Comparison of ENCODE assay signal across 8 mouse cellular contexts in the genomic region with DNA sequence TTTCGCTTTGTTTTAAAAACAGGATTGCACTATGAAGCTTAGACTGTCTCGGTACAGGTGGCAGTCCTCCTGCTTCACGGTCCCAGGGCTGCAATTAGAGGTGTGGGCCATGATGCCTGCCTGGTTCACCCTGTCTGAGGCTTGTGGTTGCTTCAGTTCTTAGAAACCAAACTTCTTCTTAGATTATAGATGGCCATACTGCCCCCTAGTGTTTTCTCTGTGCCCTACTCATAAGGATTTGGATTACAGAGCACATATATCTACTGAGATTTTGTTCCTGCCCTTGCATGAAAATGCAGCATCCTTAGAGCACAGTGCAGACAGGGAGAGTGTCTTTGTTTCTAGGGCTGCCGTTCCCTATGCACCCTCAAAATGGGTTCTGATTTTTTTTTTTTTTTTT.
A peak's percentile ranks its signal among the peaks of the same experiment; 100 is the strongest.
DNase-seq lines count a peak whose midpoint lies in the region; ATAC-seq and TF ChIP-seq lines count a peak whose summit lies in the region.

No protein-coding gene starts in this region.

- peaks cover 9% of the 10 kb centered on the region for H3K4me1 ChIP-seq in heart, postnatal 0 days (ENCODE audit: control insufficient read depth, insufficient read depth)
- peaks cover 4% of the 10 kb centered on the region; the same call in 1 of the 2 replicates for H3K4me1 ChIP-seq in midbrain, embryonic 16.5 days (ENCODE audit: control insufficient read depth, insufficient read depth, low read length)

- no peaks in the 10 kb centered on the region for H3K9me3 ChIP-seq in heart, postnatal 0 days (replicated peaks; ENCODE audit: control insufficient read depth, low read length)
- no peaks in the 10 kb centered on the region for H3K9me3 ChIP-seq in midbrain, embryonic 16.5 days (replicated peaks; ENCODE audit: control insufficient read depth, low read length, poor library complexity, severe bottlenecking)

- H3K9ac ChIP-seq in heart, postnatal 0 days (replicated peaks; ENCODE audit: low read depth, low read length), result no peak overlapping the region
- no peak overlapping the region for H3K9ac ChIP-seq in midbrain, embryonic 16.5 days (ENCODE audit: low read depth, low read length)

- H3K27ac ChIP-seq in heart, postnatal 0 days (ENCODE audit: low read depth), result no peak overlapping the region
- no peak overlapping the region for H3K27ac ChIP-seq in midbrain, embryonic 16.5 days (ENCODE audit: low read length)

- no peaks in the 10 kb centered on the region for H3K27me3 ChIP-seq in heart, postnatal 0 days (ENCODE audit: control insufficient read depth, insufficient read depth, low read length)
- no peaks in the 10 kb centered on the region for H3K27me3 ChIP-seq in midbrain, embryonic 16.5 days (ENCODE audit: control insufficient read depth, insufficient read depth, low read depth, low read length)

- no peak overlapping the region for H3K4me3 ChIP-seq in heart, postnatal 0 days (ENCODE audit: low read depth, low read length)
- H3K4me3 ChIP-seq in midbrain, embryonic 16.5 days (ENCODE audit: low read depth, low read length), result no peak overlapping the region

- H3K4me2 ChIP-seq in heart, postnatal 0 days (ENCODE audit: low read depth, low read length), result no peak overlapping the region
- no peak overlapping the region for H3K4me2 ChIP-seq in midbrain, embryonic 16.5 days (ENCODE audit: low read length)

- TF ChIP-seq CTCF in heart, postnatal 0 days (IDR thresholded peaks at IDR 0.05; ENCODE audit: low read depth), result peak; percentile 70

- no peaks in the 10 kb centered on the region for H3K36me3 ChIP-seq in heart, postnatal 0 days (replicated peaks; ENCODE audit: control insufficient read depth, insufficient read depth, low read length)
- no peaks in the 10 kb centered on the region for H3K36me3 ChIP-seq in midbrain, embryonic 16.5 days (ENCODE audit: control insufficient read depth, insufficient read depth, low read length)

- 55% methylated on average over 4 of the region's 4 CpGs for WGBS in heart, postnatal 0 days
- WGBS in midbrain, embryonic 16.5 days, result 61% methylated on average over 4 of the region's 4 CpGs

- no peak for DNase-seq in cerebellum, adult 11-12 months
- DNase-seq in 416B (ENCODE audit: low read depth), result peak; percentile 75
- peak; percentile 36 for DNase-seq in cerebellum, adult 8-10 months
- DNase-seq in heart, postnatal 0 days (ENCODE audit: low spot score), result peak; percentile 78
- peak; percentile 32 to 60 for DNase-seq in left cerebral cortex, adult 18-20 months (ENCODE audit: low spot score in 2 of 2)
- no peak for DNase-seq in urinary bladder, postnatal 36 days (ENCODE audit: low spot score in 2 of 2)

- ATAC-seq in cerebellum, adult (ENCODE audit: insufficient number of reproducible peaks, low FRiP score, low TSS enrichment), result peak; percentile 75
- ATAC-seq in heart, postnatal 0 days (ENCODE audit: insufficient read depth, low read depth), result peak; percentile 30
- peak; percentile 68; the same call in 1 of the 2 replicates for ATAC-seq in midbrain, embryonic 16.5 days

- TF ChIP-seq EP300 in heart, postnatal 0 days (IDR thresholded peaks at IDR 0.05; ENCODE audit: low read depth), result no peak

Comparison
In these comparisons a context has a peak if more than half of its experiments do, and no peak if none do; other contexts are left out.
1. DNase-seq: peak in 416B (single experiment), cerebellum, adult 8-10 months (single experiment), heart, postnatal 0 days (single experiment) and left cerebral cortex, adult 18-20 months (2 of 2); none in cerebellum, adult 11-12 months (single experiment) and urinary bladder, postnatal 36 days (0 of 2).
2. Peak in every context shown above with its lines, with median percentiles within 50 percentile points of each other: ATAC-seq.